Mouse (Mus musculus) thymus, postnatal 25 days (tissue): Measurements from ENCODE around the gene C1qtnf4.
"Not testable (repeated sequence)": the region's sequence is repeated elsewhere in the genome, so short reads cannot be mapped to it uniquely, and the experiment has no call there.

Source experiments
- DNase-seq: peaks from one replicate; pipeline ENCODE4 v3.0.0; 2022

Gene C1qtnf4

DNA sequence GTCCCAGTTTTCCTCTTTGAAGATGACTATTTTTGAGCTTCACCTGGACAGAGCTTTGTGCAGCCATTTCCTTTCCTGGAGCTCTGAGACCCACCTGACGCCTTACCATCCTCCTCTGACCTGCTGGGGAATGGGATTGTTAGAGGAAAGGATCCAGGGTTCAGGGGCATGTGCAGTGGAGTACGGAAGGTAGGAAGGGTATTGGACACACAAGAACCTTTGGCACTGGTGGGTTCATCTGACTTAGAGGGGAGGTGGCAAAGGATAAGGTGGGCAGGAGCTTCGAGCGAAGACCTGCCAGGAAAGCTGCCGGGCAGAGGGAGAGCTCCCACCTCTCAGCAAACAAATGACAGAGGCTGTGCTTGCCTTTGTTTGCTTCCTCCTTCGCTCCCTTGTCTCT lies 776 bp downstream of the C1qtnf4 start:
- no peak for DNase-seq

DNA sequence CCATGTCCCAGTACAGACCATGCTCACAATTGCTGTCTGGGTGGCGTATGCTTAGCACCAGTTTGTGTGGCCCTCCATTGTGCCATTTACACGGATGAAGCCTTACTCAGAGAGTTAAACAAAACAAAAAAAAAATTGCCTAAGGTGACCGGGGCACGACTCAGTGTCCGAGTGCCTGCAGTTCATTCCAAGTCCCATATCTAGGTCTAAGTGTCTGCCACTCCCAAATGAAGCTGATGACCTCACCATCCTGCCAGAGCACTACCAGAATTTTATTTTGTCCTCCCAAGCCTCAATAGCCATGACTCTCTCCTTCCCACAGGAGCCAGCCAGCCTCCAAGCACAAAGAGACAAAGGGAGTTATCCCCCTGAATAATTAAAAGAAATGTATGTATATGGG lies 2.0 kb downstream of the C1qtnf4 start:
- DNase-seq: no peak

DNA sequence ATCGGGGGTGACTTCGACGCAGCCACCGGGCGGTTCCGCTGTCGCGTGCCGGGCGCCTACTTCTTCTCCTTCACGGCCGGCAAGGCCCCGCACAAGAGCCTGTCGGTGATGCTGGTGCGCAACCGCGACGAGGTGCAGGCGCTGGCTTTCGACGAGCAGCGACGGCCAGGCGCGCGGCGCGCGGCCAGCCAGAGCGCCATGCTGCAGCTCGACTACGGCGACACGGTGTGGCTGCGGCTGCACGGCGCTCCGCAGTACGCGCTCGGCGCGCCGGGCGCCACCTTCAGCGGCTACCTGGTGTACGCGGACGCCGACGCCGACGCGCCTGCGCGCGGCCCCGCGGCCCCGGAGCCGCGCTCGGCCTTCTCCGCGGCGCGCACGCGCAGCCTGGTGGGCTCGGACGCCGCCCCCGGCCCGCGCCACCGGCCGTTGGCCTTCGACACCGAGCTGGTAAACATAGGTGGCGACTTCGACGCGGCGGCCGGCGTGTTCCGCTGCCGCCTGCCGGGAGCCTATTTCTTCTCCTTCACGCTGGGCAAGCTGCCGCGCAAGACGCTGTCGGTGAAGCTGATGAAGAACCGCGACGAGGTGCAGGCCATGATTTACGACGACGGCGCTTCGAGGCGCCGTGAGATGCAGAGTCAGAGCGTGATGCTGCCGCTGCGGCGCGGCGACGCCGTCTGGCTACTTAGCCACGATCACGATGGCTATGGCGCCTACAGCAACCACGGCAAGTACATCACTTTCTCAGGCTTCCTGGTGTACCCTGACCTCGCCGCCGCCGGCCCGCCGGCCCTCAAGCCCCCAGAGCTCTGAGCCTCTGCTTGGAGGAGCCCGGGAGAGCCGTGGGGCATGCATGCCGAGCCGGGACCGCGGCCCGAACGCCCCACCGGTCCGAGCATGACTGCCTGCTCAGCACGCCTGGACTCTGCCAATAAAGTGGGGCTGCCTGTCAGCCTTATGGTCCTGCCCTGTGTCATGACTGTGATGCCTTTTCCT lies 4.2 kb downstream of the C1qtnf4 start:
- peak; percentile 55 for DNase-seq

DNA sequence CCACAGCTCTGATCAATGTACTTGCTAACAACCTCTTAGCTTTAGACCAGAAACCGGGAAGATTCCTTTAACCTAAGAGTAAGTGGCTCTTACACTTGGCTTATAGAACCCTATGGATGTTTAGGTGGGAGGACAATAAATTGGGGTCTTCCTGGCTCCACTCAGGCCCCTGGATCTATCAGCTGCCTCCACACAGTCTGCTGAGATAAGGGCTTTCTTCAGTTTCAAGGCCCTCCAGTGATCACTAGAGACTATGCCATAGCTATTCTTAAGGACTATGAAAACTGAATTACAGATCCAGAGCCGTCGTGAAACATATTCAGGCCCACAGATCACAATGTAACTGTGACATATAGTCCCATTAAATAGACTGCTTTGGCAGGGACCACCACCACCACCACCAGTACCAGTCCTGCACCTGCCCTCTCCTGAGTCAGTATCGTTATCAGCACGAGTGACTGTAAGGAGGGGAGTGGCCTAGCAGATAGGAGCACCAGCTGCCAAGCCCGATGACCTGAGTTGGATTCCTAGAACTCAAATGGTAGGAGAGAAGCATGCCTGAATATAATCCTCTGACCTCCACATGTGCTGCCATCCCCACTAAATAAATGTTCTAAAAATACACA lies 8.1 kb downstream of the C1qtnf4 start:
- DNase-seq: no peak

DNA sequence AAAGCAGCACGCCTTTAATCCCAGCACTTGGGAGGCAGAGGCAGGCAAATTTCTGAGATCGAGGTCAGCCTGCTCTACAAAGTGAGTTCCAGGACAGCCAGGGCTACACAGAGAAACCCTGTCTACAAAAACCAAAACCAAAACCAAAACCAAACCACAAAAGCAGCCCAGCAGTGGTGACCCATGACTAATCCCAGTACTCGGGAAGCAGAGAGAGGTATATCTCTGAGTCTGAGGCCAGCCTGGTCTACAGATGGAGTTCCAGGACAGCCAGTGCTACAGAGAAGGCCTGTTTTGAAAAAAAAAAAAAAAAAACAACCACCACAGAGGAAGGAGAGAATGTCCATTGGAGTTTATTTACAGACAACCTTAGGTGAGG lies 8.6 kb downstream of the C1qtnf4 start:
- not testable (repeated sequence) for DNase-seq

DNA sequence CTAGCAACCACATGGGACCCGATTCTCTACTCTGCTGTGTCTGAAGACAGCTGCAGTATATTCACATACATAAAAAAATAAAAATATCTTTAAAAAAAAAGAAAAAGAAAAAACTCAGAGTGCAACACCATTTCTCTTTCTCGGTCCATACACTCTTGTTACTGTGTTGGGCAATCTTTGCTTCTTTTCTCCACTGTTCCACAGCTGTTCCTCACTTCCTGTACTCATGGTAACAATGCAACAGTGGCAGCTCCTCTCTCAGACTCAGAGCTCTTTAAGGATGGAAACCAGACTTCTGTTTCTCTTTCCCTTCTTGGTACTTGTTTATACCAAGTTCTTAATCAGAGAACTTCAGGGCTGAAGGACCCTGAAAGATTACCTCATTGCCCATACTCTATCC lies 17.7 kb downstream of the C1qtnf4 start:
- DNase-seq: no peak

DNA sequence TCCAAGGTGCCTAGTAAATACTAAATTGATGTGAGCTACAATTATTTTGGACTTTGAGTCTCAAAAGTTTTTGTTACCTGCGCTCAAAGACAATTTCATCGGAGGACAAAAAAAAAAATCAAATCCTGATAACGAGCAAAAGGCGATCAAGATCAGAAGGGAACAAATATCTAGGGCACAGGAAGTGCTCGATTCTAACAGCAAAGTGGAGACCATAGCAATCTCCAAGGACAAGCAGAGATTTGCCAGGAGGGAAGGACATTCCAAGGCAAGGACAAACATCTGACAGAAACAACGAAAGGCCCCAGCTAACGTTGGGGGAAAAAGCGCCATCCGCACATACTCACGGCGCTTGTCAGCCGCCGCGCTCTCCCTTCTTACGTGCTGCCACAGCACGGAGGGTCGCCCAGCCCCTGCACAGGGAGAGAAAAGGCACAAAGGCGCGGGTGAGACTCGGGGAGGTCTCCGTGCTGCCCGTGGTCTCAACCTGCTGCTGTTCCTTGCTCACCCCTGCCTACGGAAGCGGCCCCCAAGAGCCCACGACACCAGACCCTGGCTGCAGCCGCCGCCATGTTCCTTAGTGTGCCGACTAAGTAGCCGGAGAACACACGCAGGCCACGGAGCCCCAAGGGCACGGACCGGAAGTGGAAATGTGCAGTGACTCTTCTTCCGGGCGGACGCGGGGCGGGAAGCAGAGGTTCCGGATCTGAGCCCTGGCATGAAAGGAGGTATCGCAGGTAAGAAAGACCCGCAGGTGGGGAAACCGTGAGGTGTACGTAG lies 18.6 kb downstream of the C1qtnf4 start, which contains the start of the genes Kbtbd4 and Ndufs3:
Gene Kbtbd4 (plus strand): TSS at position 665 of the 780 bp plus-strand sequence.
Gene Ndufs3 (minus strand): TSS at position 752 of the 780 bp plus-strand sequence.
- DNase-seq: peak; percentile 90

DNA sequence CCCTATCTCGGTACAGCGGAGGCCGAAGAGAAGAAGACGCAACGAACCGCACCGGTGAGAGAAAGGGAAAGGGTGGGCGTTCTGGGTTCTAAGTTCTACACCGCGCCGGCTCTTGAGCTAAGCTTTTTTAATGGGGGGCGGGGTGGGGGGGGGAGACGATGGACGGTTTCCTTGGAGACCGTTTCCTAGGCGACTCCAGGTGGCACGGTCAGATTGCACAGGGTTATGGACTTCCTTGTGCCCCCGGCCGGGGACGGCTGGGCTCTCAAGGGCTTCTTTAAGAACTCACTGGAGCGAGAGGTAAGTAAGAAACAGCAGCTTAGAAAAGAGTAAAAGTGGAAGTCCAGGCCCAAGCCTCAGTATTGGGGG lies 19.2 kb downstream of the C1qtnf4 start:
- no peak for DNase-seq

DNA sequence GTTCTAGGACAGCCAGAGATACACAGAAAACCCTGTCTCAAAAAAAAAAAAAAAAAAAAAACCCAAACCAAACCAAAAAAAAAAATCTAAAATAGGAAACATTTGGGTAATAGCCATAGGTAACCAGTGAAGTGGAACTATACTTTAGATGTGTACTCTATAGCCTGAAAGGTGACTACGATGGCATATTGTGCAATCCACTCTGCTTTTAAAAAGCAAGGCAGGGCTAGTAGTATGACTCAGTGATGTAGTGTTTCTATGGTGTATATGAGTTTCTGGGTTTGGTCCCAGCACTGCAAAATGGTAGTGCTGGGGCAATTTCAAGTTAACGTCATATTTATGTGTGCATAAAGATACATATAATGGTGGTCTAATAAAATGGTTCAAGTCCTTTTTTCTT lies 21.1 kb downstream of the C1qtnf4 start:
- DNase-seq: no peak

DNA sequence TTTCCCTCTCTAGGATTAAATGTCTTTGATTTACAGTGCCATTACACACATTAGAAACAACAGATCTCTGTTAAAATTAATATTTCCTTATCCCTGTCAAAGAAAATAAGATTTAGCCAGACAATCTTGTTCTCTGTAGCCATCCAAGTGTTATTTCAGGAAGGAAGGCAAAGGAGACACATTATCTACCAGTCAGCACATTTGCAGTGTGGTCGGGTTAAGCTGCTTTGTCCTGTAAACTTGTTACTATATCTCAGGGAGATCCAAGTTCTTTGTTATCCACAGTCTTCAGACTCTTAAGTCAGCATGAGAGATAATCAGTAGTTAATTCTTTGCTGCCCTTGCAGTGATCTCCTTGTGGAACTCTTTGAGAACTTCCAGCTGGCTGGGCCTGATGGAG lies 25.2 kb downstream of the C1qtnf4 start:
- no peak for DNase-seq

DNA sequence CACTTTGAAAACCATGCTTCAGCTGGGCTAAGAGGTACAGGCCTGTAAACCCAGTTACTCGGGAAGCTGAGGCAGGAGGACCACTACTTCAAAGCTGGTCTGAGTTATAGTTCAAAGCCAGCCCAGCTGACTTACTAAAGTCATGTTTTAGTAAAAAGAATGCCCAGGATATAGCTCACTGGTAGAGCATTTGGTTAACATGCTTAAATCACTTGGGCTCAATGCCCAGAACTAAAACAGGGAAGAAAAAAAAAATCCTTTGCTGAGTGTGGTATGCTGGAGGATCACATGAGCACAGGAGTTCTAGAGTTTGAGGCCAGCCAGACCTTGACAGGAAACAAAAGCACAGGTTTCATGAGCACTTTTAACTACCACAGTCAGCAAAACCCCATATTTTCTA lies 26.0 kb downstream of the C1qtnf4 start:
- DNase-seq: no peak

DNA sequence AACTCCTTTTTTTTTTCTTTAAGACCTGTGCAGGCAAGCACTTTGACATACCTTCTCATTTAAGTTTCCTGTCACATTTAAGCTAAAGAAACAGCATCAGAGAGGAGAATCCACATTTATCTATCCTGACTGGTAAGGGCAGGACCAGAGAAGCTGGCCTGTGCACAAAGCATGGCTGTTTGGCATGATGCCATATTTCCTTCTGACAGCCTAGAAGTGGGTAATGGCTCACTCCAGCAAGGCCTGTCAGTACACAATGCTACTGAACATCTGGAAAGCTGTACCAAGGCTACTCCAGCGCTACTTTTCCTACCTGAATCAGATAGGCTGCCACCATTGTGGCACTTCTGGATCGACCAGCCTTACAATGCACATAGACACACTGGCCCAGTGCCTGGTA lies 28.0 kb downstream of the C1qtnf4 start:
- no peak for DNase-seq

DNA sequence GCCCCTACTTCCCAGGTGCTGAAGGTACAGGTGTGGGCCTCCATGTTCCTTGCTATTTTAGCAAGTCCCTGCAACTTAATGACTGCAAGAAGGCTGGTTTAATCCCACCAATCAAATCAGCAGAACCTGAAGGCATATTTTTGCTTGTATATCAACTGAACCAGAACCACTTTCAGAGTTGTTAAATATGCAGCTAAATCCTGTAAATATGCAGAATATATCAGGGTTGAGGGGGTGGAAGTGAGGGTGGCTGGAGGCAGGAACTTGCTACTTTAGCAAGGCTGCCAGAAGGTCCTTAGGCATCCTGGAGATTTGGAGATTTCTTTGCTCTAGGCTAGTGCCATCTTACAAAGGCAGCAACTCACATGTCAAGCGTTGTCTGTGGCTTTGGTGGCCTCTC lies 29.9 kb downstream of the C1qtnf4 start:
- no peak for DNase-seq

DNA sequence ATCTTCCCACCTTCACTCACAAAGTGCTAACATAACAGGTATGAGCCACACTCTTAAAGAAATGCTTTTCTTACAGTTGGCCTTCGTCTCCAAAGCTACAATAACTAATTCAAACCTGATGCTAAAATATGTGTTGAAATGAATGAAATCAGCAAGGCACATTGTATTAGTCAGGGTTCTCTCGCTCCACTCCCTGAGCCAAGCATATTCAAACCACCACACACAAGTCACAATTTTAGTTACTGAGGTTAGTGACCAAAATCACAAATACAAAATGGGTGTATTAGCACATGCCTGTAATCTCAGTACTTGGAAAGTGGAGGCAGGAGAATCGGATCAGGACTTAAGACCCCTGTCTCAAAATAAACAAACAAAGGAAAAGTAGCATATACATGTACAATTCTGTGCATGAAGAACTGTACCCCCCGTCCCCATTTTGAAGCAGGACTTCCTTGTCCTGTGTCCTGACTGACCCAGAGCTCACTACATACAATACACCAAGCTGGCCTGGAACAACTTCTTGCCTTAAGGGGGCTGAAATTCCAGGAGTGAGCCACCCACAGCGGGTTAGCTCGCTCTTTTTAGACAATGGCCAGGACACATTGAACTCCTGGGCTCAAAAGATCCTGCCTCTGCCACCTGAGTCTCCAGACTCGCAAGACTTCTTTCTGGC lies 31.0 kb downstream of the C1qtnf4 start:
- no peak for DNase-seq

DNA sequence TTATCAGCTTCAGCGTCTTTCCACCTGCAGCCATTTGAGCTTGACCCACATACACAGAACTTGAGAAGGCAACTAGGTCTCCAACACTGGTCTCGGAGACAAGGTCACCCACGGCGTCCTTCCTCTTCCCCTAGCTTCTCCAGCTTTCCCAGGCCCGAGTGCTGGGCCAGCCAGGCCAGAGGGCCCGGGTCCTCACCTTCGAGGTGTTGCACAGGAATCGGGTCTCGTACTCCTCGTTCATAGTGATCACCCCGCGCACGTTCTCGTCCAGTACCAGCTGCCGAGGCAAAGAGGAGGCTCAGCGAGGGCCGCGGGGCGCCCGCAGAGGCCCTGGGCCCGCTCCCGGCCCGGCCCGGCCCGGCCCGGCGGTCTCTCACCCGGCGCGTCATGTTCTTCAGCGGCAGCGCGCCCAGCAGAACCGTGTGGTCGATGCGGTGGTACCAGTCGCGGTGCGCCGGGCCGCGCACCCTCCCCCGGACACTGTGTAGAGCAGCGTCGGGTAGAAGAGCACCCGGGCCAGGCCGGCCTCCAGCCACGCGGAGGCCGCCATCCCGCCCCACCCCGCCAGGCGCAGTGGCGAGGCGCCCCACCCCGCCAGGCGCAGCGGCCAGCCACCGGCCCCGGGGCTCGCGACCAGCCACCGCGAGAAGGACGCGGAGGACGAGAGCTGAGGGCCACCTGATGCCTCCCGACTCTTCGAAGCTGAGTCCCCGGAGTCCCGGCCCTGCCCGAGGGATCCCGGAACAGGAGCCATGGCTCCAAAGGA lies 31.8 kb downstream of the C1qtnf4 start:
- peak; percentile 70 for DNase-seq

DNA sequence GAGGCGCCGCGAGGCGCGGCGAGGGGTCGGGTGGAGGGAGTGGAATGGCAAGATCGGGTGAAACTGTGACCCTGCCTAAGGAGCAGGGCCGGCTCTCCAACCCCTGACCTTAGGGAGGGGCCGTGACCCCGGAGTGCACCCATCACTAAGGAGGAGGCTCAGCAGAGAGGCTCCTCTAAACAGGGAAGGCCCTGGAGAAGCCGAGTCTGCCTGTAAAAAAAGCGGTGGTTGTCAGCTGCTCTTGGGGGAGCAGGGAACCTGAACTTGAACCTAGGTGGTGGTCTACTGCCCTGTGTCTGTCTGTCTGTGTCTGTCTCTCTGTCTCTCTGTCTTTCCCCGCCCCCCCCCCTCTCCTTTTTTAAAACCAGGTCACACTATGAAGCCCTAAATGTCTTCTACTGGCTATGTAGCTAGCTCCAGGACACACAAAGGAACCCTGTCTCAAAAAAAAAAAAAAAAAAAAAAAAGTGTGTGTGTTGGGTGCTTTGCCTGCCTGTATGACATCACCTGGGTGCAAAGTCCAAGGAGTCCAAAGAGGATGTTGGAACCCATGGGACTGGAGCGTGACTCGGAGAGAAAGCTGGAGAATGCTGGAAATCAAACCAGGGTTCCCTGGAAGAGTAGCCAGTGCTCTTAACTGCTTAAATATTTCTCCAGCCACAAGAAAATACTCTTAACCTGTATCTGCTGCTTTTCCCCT lies 32.5 kb downstream of the C1qtnf4 start:
- DNase-seq: no peak

DNA sequence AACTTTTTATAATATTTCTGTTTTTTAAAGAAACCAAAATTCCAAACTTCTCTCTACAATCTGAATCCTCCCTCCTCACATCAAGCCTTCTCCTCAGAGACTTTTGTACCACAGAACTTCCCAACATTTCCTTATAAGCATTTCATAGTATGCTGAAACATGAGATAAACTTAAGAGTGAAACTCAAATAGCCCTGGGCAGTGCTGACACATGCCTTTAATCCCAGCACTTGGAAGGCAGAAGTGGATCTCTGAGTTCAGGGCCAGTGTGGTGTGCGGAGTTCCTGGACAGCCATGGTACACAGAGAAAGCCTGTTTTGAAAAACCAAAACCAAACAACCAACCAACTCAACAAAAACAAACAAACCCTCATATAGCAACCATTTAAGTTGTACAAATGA lies 35.5 kb downstream of the C1qtnf4 start:
- no peak for DNase-seq

DNA sequence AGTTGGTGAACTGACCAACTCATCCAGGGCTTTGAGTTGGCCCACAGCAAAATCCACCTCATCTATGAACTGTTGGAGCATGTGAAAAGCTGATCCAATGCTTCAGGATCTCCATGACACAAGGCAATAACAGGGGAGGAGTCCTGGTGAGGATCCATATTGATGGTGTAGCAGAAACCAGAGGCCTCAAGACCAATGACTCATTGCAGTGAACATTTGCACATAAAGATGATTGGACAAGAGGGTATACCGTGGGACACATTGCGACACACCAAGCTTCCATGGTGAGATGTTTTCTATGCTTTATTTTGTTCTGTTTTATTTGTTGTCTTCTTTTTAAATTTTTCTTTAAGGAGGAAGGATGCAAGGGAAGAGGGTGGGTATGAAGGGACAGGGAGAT lies 37.0 kb downstream of the C1qtnf4 start:
- no peak for DNase-seq

DNA sequence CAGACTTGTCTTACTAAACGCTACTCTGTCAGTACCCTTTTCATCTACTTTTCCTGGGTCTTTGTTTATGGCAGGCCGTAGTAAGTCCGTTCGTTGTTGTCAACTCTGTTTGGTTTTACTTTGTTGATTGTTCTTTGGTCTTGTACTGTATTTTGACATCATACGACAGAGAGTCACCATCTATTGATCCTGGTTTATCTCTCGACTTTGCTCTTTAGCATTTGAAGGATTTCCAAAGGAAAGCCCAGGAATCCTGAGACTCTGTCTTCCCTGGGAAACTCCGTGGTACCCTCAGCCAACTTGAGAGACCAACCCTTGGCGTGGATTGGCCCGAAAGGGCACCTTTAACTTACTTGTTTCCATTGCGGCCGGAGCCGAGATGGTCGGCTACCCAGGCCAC lies 42.9 kb downstream of the C1qtnf4 start:
- no peak for DNase-seq

DNA sequence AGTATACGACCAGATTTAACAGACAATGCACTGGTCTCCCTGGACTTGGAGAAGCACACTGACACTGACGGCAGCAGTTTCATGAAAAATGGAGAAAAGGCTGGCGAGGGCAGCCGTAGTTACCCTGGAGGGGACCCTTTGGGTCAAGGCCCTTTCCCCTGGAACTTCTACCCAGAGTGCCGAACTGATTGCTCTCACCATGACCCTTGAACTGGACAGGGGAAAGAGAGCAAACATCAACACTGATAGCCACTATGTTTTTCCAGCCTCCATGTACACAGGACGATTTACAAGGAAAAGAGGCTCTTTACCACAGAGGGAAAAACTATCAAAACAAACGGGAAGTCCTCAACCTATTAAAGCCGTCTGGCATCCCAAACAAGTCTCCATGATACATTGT lies 46.2 kb downstream of the C1qtnf4 start:
- DNase-seq: no peak

DNA sequence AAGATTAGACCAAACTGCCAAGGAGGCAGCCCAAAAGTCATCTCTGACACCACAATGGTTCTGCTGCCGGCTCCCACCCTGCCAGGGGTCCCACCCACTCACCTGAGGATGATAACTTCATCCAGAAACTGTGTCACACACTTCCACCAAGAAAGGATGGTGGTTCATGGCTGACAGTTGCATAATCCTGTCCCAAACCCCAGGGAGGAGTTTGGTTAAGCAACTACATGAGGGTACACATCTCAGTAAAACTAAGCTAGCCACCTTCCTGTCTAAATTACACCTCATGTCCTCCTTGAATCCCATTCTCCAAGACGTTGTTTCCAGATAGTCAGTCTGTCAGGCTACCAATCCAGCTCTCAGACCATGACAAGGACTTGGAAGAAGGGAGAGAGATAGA lies 46.6 kb downstream of the C1qtnf4 start:
- no peak for DNase-seq
